Mouse (Mus musculus): ENCODE data around the gene Gm12185. TPM values are rescaled to one million over a fixed set of nuclear protein-coding genes. Genes with fewer than 3 reads are reported as not detected.
"Not testable (repeated sequence)": the region's sequence is repeated elsewhere in the genome, so short reads cannot be mapped to it uniquely, and the experiment has no call there.

The Gm12185 gene
- total and polyA plus RNA-seq, 2 experiments from 2014 or later = not detected

DNA sequence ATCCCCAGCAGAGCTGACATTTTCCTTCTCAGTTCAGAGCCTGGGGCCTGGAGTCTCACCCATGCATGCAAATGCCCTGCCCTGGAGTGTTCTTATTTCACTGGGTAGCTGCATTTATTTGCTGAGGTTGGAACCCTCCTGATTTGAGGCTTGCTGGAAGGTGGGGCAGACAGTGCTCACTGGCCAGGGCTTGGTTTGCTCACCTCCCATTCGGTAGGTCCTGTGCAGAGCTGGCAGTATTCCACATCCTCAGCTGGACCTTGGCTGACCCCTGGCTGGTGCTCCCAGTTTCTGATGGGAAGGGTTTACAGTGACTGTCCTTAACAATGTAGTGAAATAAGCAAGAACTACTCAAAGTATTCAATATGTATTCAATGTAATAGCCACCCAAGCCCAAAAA lies 58.1 kb downstream of the Gm12185 start:
- ATAC-seq (ENCODE audit: insufficient read depth, low read depth); H3K4me3 ChIP-seq (ENCODE audit: low read depth, low read length); DNase-seq (ENCODE audit: low spot score); H3K36me3 ChIP-seq (replicated peaks; ENCODE audit: control insufficient read depth, insufficient read depth, low read length); H3K27ac ChIP-seq (ENCODE audit: low read depth); H3K9ac ChIP-seq (replicated peaks; ENCODE audit: low read depth, low read length); H3K4me2 ChIP-seq (ENCODE audit: low read depth, low read length); H3K27me3 ChIP-seq (ENCODE audit: control insufficient read depth, insufficient read depth, low read length); H3K4me1 ChIP-seq (ENCODE audit: control insufficient read depth, insufficient read depth); H3K9me3 ChIP-seq (replicated peaks; ENCODE audit: control insufficient read depth, low read length): not testable (repeated sequence)
- WGBS = 13% methylated on average over 1 of the region's 1 CpGs

GRCm38 (mm10) chr11:48933422-48933821 lies 58.6 kb downstream of the Gm12185 start:
- not testable (repeated sequence) for H3K4me1 ChIP-seq (ENCODE audit: control insufficient read depth, insufficient read depth); H3K4me3 ChIP-seq (ENCODE audit: low read depth, low read length); H3K36me3 ChIP-seq (replicated peaks; ENCODE audit: control insufficient read depth, insufficient read depth, low read length); DNase-seq (ENCODE audit: low spot score); ATAC-seq (ENCODE audit: insufficient read depth, low read depth); H3K27me3 ChIP-seq (ENCODE audit: control insufficient read depth, insufficient read depth, low read length); H3K27ac ChIP-seq (ENCODE audit: low read depth); H3K4me2 ChIP-seq (ENCODE audit: low read depth, low read length); H3K9ac ChIP-seq (replicated peaks; ENCODE audit: low read depth, low read length); H3K9me3 ChIP-seq (replicated peaks; ENCODE audit: control insufficient read depth, low read length)
- WGBS = 50% methylated on average over 1 of the region's 1 CpGs

- 78% methylated on average over 1 of the region's 1 CpGs for WGBS
- ATAC-seq (ENCODE audit: insufficient read depth, low read depth); DNase-seq (ENCODE audit: low spot score); H3K27ac ChIP-seq (ENCODE audit: low read depth); H3K9me3 ChIP-seq (replicated peaks; ENCODE audit: control insufficient read depth, low read length); H3K4me1 ChIP-seq (ENCODE audit: control insufficient read depth, insufficient read depth); H3K9ac ChIP-seq (replicated peaks; ENCODE audit: low read depth, low read length); H3K4me3 ChIP-seq (ENCODE audit: low read depth, low read length); H3K4me2 ChIP-seq (ENCODE audit: low read depth, low read length); H3K36me3 ChIP-seq (replicated peaks; ENCODE audit: control insufficient read depth, insufficient read depth, low read length); H3K27me3 ChIP-seq (ENCODE audit: control insufficient read depth, insufficient read depth, low read length): not testable (repeated sequence)
Observed at GRCm38 (mm10) chr11:48928068-48928467, 64.0 kb downstream of the Gm12185 start.

DNA sequence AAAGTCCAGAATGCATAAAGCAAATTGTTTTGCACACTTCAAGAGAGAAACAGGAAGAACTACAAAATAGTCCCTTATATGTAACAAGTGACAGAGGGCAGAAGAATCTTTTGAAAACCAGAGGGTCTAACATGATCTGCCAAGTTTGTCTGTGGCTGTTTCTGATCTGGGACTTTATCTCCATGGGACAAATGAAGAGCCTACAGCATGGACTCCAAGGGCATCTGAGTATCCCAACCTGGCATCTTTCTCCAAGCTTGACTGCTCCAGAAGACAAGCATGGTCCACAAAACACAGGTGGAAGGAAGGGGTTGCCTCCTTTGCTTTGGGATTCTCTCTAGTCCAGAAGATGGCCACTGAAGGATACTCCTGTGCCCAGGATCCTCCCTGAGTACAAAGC lies 65.6 kb downstream of the Gm12185 start:
- not testable (repeated sequence) for H3K36me3 ChIP-seq (replicated peaks; ENCODE audit: control insufficient read depth, insufficient read depth, low read length); DNase-seq (ENCODE audit: low spot score); H3K4me1 ChIP-seq (ENCODE audit: control insufficient read depth, insufficient read depth); H3K4me3 ChIP-seq (ENCODE audit: low read depth, low read length); H3K9me3 ChIP-seq (replicated peaks; ENCODE audit: control insufficient read depth, low read length); ATAC-seq (ENCODE audit: insufficient read depth, low read depth); H3K4me2 ChIP-seq (ENCODE audit: low read depth, low read length); H3K9ac ChIP-seq (replicated peaks; ENCODE audit: low read depth, low read length); H3K27ac ChIP-seq (ENCODE audit: low read depth); H3K27me3 ChIP-seq (ENCODE audit: control insufficient read depth, insufficient read depth, low read length)

- not testable (repeated sequence) for H3K36me3 ChIP-seq (replicated peaks; ENCODE audit: control insufficient read depth, insufficient read depth, low read length); H3K4me2 ChIP-seq (ENCODE audit: low read depth, low read length); DNase-seq (ENCODE audit: low spot score); H3K4me1 ChIP-seq (ENCODE audit: control insufficient read depth, insufficient read depth); H3K9ac ChIP-seq (replicated peaks; ENCODE audit: low read depth, low read length); H3K4me3 ChIP-seq (ENCODE audit: low read depth, low read length); ATAC-seq (ENCODE audit: insufficient read depth, low read depth); H3K27ac ChIP-seq (ENCODE audit: low read depth); H3K27me3 ChIP-seq (ENCODE audit: control insufficient read depth, insufficient read depth, low read length); H3K9me3 ChIP-seq (replicated peaks; ENCODE audit: control insufficient read depth, low read length)
- WGBS = 75% methylated on average over 5 of the region's 5 CpGs
Observed at GRCm38 (mm10) chr11:48923818-48924217, 68.2 kb downstream of the Gm12185 start.

- Histone ChIP-seq H3K9ac (replicated peaks; ENCODE audit: low read depth, low read length) (no peak overlapping the region), H3K4me3 (ENCODE audit: low read depth, low read length) (no peak overlapping the region), H3K27me3 (ENCODE audit: control insufficient read depth, insufficient read depth, low read length) (no peaks in the 10 kb centered on the region), H3K4me2 (ENCODE audit: low read depth, low read length) (no peak overlapping the region), H3K36me3 (replicated peaks; ENCODE audit: control insufficient read depth, insufficient read depth, low read length) (no peaks in the 10 kb centered on the region), H3K27ac (ENCODE audit: low read depth) (no peak overlapping the region), H3K9me3 (replicated peaks; ENCODE audit: control insufficient read depth, low read length) (no peaks in the 10 kb centered on the region), H3K4me1 (ENCODE audit: control insufficient read depth, insufficient read depth) (no peaks in the 10 kb centered on the region)
- TF ChIP-seq EP300 (IDR thresholded peaks at IDR 0.05; ENCODE audit: low read depth) = no peak
- TF ChIP-seq CTCF (IDR thresholded peaks at IDR 0.05; ENCODE audit: low read depth) = no peak
- ATAC-seq (ENCODE audit: insufficient read depth, low read depth) = no peak
- 67% methylated on average over 3 of the region's 3 CpGs for WGBS
- DNase-seq (ENCODE audit: low spot score) = no peak
Observed at GRCm38 (mm10) chr11:48918380-48918779, 73.6 kb downstream of the Gm12185 start.
